Mouse (Mus musculus) heart, embryonic 11.5 days (tissue): ENCODE data around the gene Peg10. TPM values are rescaled to one million over a fixed set of nuclear protein-coding genes. Genes with fewer than 3 reads are reported as not detected.

ENCODE experiments used
- ATAC-seq: fragments of 200-750 bp; cut with Nextera tagmentation; replicated peaks from 2 replicates; pipeline ENCODE4 v1.8.0; 2017; ENCODE audit warnings: moderate library complexity; ENCODE audit not compliant: insufficient number of reproducible peaks, low FRiP score, low TSS enrichment
- H3K27ac ChIP-seq: fragments of 300-500 bp; sonication (generic); 2 replicates; pipeline ENCODE4 v1.5.1; 2014; ENCODE audit warnings: mild to moderate bottlenecking, low read depth, low read length
- H3K27me3 ChIP-seq: fragments of 300-500 bp; sonication (generic); 2 replicates; pipeline ENCODE4 v1.6.1; 2014; ENCODE audit warnings: mild to moderate bottlenecking, low read length, mixed read lengths; ENCODE audit not compliant: control insufficient read depth, insufficient read depth
- H3K36me3 ChIP-seq: fragments of 300-500 bp; sonication (generic); 2 replicates; pipeline ENCODE4 v1.6.1; 2014; ENCODE audit warnings: mild to moderate bottlenecking, low read length, moderate library complexity, mixed read lengths; ENCODE audit not compliant: control insufficient read depth, insufficient read depth
- H3K4me1 ChIP-seq: fragments of 300-500 bp; sonication (generic); 2 replicates; pipeline ENCODE4 v1.6.1; 2014; ENCODE audit warnings: low read length; ENCODE audit not compliant: control insufficient read depth, insufficient read depth
- H3K4me2 ChIP-seq: fragments of 300-500 bp; sonication (generic); 2 replicates; pipeline ENCODE4 v1.6.1; 2014; ENCODE audit warnings: mild to moderate bottlenecking, moderate library complexity
- H3K4me3 ChIP-seq: fragments of 300-500 bp; sonication (generic); 2 replicates; pipeline ENCODE4 v1.5.1; 2014; ENCODE audit warnings: low read depth, low read length
- H3K9ac ChIP-seq: fragments of 300-500 bp; sonication (generic); 2 replicates; pipeline ENCODE4 v1.6.1; 2014; ENCODE audit warnings: mild to moderate bottlenecking, low read depth, low read length, moderate library complexity
- H3K9me3 ChIP-seq: fragments of 300-500 bp; sonication (generic); replicated peaks from 2 replicates; pipeline ENCODE4 v1.6.1; 2016; ENCODE audit warnings: low read length; ENCODE audit not compliant: control insufficient read depth
- WGBS: fragments of 180-500 bp; shearing (Covaris S2); extraction: QIAGEN DNeasy Blood & Tissue Kit; methylation state at CpG from one replicate; pipeline ENCODE4 v1.1.7; 2014; ENCODE audit not compliant: insufficient replicate concordance; 5-methylcytosine and 5-hydroxymethylcytosine counted together
- polyA plus RNA-seq: library from polyadenylated mRNA; unstranded; fragments of >200 nt; fragmentation: Nextera tagmentation; extraction: Ambion mirVana; gene quantifications from 2 replicates; pipeline ENCODE4 v1.2.1, GENCODE M21; 2014

Gene Peg10
- polyA plus RNA-seq: 9.1 and 11.6 TPM in 2 replicates

DNA sequence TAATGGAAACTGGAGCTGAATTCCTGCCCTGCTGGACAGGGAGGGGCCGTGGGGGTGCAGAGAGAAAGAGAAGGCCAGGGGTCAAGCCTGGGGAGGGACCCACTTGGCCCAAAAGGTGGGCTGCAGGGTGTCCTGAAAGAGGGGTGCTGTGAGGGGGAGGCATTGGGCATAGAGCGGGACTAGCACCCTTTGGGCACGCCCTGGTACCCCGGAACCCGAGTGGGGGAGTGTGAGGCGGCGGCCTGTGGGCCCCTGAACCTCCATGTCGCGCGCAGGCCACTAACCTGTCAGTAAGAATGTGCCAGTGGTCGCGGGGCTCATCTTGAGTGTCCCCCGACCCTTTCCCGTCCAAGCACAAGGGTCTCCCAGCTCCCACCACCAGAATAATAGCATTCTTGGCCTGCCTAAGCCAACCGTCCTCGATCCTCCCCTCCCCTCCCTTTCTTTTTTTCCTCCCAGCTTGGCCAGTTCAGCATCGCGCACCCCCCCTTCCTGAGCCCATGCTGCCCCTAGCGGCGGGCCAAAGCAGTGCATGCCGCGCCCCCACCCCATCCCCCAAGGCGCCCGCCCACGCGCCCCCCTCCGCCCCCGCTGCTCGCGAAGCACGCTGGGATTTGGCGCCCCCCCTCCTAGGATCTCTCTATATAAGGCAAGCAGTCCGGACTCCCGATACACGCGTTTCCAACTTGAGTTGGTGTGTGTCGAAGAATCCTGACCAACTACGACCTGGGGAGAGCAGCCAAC, at the start of gene Peg10, which contains the start of gene Sgce:
Gene Peg10 (plus strand): TSS at position 611 of the 744 bp plus-strand sequence.
Gene Sgce (minus strand): TSS at position 512 of the 744 bp plus-strand sequence.
- H3K27me3 ChIP-seq: no peaks in the 10 kb centered on the region
- H3K4me1 ChIP-seq: no peaks in the 10 kb centered on the region; the same call in 1 of the 2 replicates
- 48% methylated on average over 38 of the region's 38 CpGs for WGBS
- ATAC-seq: peak; percentile 61
- no peaks in the 10 kb centered on the region for H3K36me3 ChIP-seq
- peak within 1 kb of the TSS; percentile 72 for H3K9ac ChIP-seq
- peak within 1 kb of the TSS; percentile 52 for H3K4me3 ChIP-seq
- H3K27ac ChIP-seq: peak within 1 kb of the TSS; percentile 50
- peak within 1 kb of the TSS; percentile 71 for H3K4me2 ChIP-seq
- H3K9me3 ChIP-seq: peaks cover 9% of the 10 kb centered on the region; the same call in 1 of the 2 replicates

DNA sequence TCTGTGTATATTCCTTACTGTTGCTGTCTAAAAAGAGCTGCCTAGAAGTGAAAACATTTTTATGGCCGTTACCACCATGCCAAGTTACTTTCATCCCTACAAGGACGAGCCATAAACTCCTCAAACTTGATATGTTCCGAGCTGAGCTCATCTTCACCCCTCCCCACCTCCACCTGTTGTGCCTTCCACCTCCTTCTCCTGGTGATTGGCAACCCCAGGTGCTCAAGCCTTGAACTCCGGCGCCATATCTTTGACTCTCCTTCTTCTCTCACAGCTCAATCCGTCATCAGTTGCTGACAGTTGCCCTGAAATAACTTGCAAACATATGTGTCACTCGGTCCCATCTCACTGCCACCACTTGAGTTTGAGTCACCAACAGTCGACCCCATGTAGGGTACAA, 45.5 kb upstream of the Peg10 start:
- H3K27ac ChIP-seq: no peak overlapping the region

DNA sequence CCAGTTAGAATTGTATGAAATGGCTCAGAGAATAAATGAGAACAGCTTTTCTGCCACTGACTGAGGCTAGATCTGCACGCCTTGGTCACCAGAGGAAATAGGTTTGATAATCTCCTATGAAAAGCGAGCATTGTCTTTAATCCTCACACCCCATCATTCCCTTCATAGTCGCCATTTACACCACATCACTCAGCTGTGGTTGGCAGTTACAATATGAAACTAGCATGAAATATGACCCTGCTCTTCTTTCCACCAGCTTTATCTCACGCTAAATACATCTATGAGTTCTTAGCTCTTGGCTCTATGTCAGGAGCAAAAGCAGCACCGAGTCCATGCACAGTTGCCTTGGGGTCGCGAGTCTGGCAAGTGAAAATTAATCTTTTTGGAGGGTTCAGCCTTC, 43.2 kb upstream of the Peg10 start:
- Histone ChIP-seq H3K4me2 (no peak overlapping the region), H3K9me3 (no peaks in the 10 kb centered on the region), H3K4me1 (peaks cover 11% of the 10 kb centered on the region), H3K27ac (no peak overlapping the region), H3K4me3 (no peak overlapping the region), H3K9ac (no peak overlapping the region), H3K36me3 (no peaks in the 10 kb centered on the region), H3K27me3 (no peaks in the 10 kb centered on the region)
- 62% methylated on average over 7 of the region's 7 CpGs for WGBS
- ATAC-seq: no peak

More for the DNA sequence above, 45.5 kb upstream of the Peg10 start:
- Histone ChIP-seq H3K4me3 (no peak overlapping the region), H3K4me2 (no peak overlapping the region), H3K36me3 (no peaks in the 10 kb centered on the region), H3K9me3 (no peaks in the 10 kb centered on the region), H3K9ac (no peak overlapping the region), H3K27me3 (no peaks in the 10 kb centered on the region), H3K4me1 (peaks cover 8% of the 10 kb centered on the region)
- ATAC-seq: no peak
- WGBS: 58% methylated on average over 8 of the region's 8 CpGs

DNA sequence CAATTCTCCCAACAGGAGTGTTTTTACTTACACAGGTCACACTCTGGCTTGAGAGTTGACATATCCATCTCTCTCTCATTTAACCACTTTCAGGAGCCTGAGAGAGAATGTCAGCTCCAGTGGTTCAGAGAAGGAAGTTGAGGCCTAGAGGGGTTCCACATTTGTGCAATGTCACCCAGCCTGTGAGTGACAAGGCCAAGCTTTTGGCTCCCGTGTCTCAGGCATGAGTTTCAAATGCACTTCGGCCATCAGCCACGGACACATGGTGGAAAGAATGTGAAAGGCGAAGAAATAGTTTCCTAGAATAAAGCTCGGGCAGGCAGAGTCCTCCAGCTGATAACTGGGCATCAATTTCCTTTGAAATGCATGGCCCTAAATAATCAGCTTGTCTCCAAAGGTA, 40.7 kb upstream of the Peg10 start:
- H3K4me2 ChIP-seq: no peak overlapping the region
- no peak for ATAC-seq
- no peak overlapping the region for H3K9ac ChIP-seq
- no peaks in the 10 kb centered on the region for H3K9me3 ChIP-seq
- H3K36me3 ChIP-seq: no peaks in the 10 kb centered on the region
- peaks cover 12% of the 10 kb centered on the region for H3K4me1 ChIP-seq
- no peak overlapping the region for H3K4me3 ChIP-seq
- H3K27me3 ChIP-seq: no peaks in the 10 kb centered on the region
- H3K27ac ChIP-seq: no peak overlapping the region
- 45% methylated on average over 5 of the region's 5 CpGs for WGBS

DNA sequence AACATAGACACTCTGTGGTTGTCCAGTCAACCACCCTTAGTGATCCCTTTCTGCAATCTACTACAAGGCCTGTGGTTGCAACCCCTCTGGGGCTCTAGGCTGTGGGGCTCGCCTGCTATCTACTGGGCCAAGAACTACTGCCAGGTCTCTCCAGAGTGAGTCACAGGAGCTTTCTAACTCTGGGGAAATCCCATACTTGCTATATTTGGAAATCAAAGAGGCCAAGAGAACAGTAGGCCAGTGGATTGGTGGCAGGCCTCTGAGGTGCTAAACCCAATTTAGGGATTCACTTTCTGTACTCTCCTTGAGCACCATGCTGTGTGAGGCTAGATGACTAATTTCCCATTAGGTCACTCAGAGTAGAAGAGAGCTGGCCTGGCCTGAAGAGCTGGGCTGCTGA, 38.1 kb upstream of the Peg10 start:
- Histone ChIP-seq H3K27me3 (no peaks in the 10 kb centered on the region), H3K9me3 (no peaks in the 10 kb centered on the region), H3K9ac (no peak overlapping the region), H3K27ac (no peak overlapping the region), H3K4me3 (no peak overlapping the region), H3K36me3 (no peaks in the 10 kb centered on the region), H3K4me1 (peaks cover 12% of the 10 kb centered on the region), H3K4me2 (no peak overlapping the region)
- no peak for ATAC-seq
- WGBS: 46% methylated on average over 1 of the region's 1 CpGs

DNA sequence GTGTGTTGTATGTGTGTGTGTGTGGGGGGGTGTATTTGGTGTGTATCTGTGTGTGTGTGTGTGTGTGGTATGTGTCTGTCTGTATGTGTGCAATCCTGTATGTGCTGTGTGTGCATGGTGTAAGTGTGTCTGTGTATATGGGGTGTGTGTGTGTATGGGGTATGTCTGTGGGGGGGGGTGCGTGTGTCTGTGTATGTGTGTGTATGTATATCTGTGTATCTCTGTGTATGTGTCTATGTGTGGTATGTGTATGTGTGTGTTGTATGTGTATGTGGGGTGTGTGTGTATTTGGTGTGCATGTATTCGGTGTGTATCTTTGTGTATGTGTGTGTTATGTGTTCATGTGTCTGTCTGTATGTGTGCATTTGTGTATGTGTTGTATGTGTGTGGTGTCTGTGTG, 30.9 kb upstream of the Peg10 start:
- Histone ChIP-seq H3K27ac (no peak overlapping the region), H3K9me3 (no peaks in the 10 kb centered on the region), H3K36me3 (no peaks in the 10 kb centered on the region), H3K4me2 (no peak overlapping the region), H3K27me3 (no peaks in the 10 kb centered on the region), H3K9ac (no peak overlapping the region), H3K4me1 (no peaks in the 10 kb centered on the region), H3K4me3 (no peak overlapping the region)
- 98% methylated on average over 2 of the region's 2 CpGs for WGBS
- no peak for ATAC-seq

DNA sequence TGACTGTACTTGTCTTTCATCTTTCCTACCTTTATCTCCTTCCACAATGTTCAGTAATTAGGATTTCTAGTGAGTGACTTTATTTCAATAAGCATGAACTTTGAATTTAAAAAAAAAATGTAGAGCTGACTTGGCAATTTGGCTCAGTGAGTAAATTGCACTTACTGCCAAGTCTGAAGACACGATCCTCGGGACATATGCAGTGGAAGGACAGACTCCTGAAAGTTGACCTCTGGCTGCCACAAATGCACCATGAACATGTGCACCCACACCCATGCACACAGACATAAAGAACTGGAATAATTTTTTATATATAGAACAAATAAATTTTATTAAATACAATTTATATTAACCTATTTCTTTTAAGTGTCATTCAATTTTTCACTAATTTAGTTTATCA, 29.8 kb upstream of the Peg10 start:
- WGBS: 85% methylated on average over 2 of the region's 2 CpGs
- no peak overlapping the region for H3K9ac ChIP-seq

DNA sequence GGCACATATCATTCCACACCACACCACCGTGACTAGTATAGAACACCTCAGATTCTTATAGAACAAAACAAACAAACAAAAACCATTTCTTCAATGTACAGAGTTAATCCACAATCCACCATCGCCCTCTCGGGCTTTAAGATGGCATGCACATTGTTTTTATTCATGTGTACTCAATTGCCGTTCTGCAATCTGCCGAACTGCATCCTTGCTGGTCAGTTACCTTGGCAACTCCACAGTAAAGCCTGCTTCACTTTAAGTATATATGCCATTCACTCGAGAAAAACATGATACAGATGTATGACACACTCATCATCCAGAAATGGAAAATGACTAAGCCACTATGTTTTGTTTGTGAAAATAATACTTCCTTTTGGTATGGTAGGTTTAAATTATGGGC, 25.0 kb upstream of the Peg10 start:
- Histone ChIP-seq H3K4me3 (no peak overlapping the region), H3K36me3 (no peaks in the 10 kb centered on the region), H3K9me3 (no peaks in the 10 kb centered on the region), H3K27me3 (no peaks in the 10 kb centered on the region), H3K9ac (no peak overlapping the region), H3K27ac (no peak overlapping the region), H3K4me2 (no peak overlapping the region), H3K4me1 (no peaks in the 10 kb centered on the region)
- 76% methylated on average over 6 of the region's 6 CpGs for WGBS
- no peak for ATAC-seq

More for the DNA sequence above, 29.8 kb upstream of the Peg10 start:
- no peaks in the 10 kb centered on the region for H3K4me1 ChIP-seq
- no peaks in the 10 kb centered on the region for H3K9me3 ChIP-seq
- no peak overlapping the region for H3K27ac ChIP-seq
- H3K4me2 ChIP-seq: no peak overlapping the region
- ATAC-seq: no peak
- no peaks in the 10 kb centered on the region for H3K36me3 ChIP-seq
- H3K4me3 ChIP-seq: no peak overlapping the region
- no peaks in the 10 kb centered on the region for H3K27me3 ChIP-seq

DNA sequence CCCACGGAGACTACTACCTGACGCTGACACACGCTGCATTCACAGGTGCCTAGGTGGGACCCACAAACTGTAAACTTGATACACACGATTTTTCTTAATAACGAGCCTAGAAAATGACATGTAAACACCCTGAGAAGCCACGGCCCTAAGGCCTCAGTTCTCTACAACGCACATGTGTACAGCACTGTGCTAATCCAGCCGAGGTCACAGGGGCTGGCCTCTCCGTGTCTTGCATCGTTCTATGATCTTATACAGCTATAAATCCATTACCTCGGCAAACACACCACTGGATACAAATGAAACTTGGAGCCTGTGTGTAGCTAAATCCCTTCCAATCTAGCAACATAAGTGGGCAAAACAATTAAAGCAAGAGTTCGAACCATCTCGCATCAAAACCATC, 24.4 kb upstream of the Peg10 start:
- no peaks in the 10 kb centered on the region for H3K9me3 ChIP-seq
- H3K4me1 ChIP-seq: no peaks in the 10 kb centered on the region
- H3K9ac ChIP-seq: no peak overlapping the region
- H3K27me3 ChIP-seq: no peaks in the 10 kb centered on the region
- H3K36me3 ChIP-seq: no peaks in the 10 kb centered on the region
- H3K4me2 ChIP-seq: no peak overlapping the region
- no peak for ATAC-seq
- H3K27ac ChIP-seq: no peak overlapping the region
- WGBS: 87% methylated on average over 13 of the region's 13 CpGs
- H3K4me3 ChIP-seq: no peak overlapping the region
